Mouse (Mus musculus): ENCODE results near the gene Itsn1.
A peak's percentile ranks its signal among the peaks of the same experiment; 100 is the strongest.

GRCm38 (mm10) chr16:91694455-91695084 lies 34.5 kb upstream of the Itsn1 start:
- TF ChIP-seq CTCF (IDR thresholded peaks at IDR 0.05; ENCODE audit: low read depth) (peak; percentile 98), EP300 (IDR thresholded peaks at IDR 0.05; ENCODE audit: low read depth) (no peak)

Measured in heart, postnatal 0 days (tissue).